In the genomic region with DNA sequence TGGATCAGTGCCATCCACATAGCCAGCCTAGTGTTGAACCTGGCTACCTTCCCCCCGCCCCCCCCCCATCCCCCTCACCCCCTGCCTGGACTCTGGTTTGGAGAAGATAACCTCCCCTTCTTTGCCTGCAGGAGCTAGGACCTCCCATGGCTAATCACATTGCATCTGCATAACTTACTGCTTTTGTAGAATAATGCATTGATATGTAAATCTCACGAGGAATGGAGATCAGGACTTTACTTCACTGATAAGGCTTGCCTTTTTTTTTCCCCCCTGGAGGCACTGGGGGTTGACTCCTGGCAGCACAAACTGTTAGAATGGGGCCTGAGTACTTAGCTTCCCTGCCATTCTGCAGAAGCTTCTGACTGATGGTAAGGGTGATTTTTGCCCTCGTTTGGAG, we compare ENCODE assay signal across 20 mouse cellular contexts. TPM values are rescaled to one million over a fixed set of nuclear protein-coding genes. Genes with fewer than 3 reads are reported as not detected.
DNase-seq lines count a peak whose midpoint lies in the region; ATAC-seq and TF ChIP-seq lines count a peak whose summit lies in the region.
"Had no signal": no experiment of that assay in that cellular context is flagged by ENCODE, and none has a peak within 500 bp of the region (broad histone marks: within the 10 kb centered on the region; RNA-seq: fewer than 3 reads in every experiment).

No protein-coding gene starts in this region.

- no peaks in the 10 kb centered on the region for H3K36me3 ChIP-seq in hindbrain, embryonic 13.5 days
- H3K36me3 ChIP-seq in hindbrain, embryonic 10.5 days: no peaks in the 10 kb centered on the region
- H3K36me3 ChIP-seq in ES-Bruce4 (ENCODE audit: control insufficient read depth, insufficient read depth, low read length, poor library complexity, severe bottlenecking) (no peaks in the 10 kb centered on the region), ES-E14 (ENCODE audit: control insufficient read depth, insufficient read depth, low read length, poor library complexity, severe bottlenecking) (no peaks in the 10 kb centered on the region)
- H3K36me3 ChIP-seq in liver, embryonic 12.5 days: no peaks in the 10 kb centered on the region
- no peaks in the 10 kb centered on the region for H3K36me3 ChIP-seq in intestine, embryonic 15.5 days
- H3K36me3 ChIP-seq: forebrain, embryonic 12.5 days; limb, embryonic 12.5 days had no signal

- H3K27ac ChIP-seq in hindbrain, embryonic 13.5 days: no peak overlapping the region
- H3K27ac ChIP-seq in hindbrain, embryonic 10.5 days: no peak overlapping the region
- H3K27ac ChIP-seq in ES-Bruce4 (ENCODE audit: insufficient read depth, low read length) (peak overlapping the region; percentile 60), ES-E14 (ENCODE audit: insufficient read depth, low read depth, low read length, poor library complexity, severe bottlenecking) (peak overlapping the region; percentile 87; the same call in 1 of the 2 replicates)
- H3K27ac ChIP-seq in liver, embryonic 12.5 days: no peak overlapping the region
- no peak overlapping the region for H3K27ac ChIP-seq in intestine, embryonic 15.5 days
- H3K27ac ChIP-seq: forebrain, embryonic 12.5 days; gastrocnemius, adult 2 months; hindbrain, postnatal 0 days; limb, embryonic 12.5 days; macrophage had no signal

- in situ Hi-C loops in ES-E14 (cut with MboI; ENCODE audit: low sequenced_read_pairs in 2 of 2, unreplicated experiment in 2 of 2): no loop called here

- H3K9ac ChIP-seq in hindbrain, embryonic 13.5 days: no peak overlapping the region
- no peak overlapping the region for H3K9ac ChIP-seq in ES-Bruce4 (ENCODE audit: low read depth, poor library complexity, severe bottlenecking)
- H3K9ac ChIP-seq in ES-E14 (ENCODE audit: insufficient read depth, low read depth, low read length, poor library complexity, severe bottlenecking): no peak overlapping the region
- H3K9ac ChIP-seq in liver, embryonic 12.5 days: no peak overlapping the region
- H3K9ac ChIP-seq in intestine, embryonic 15.5 days: no peak overlapping the region
- H3K9ac ChIP-seq: forebrain, embryonic 12.5 days; limb, embryonic 12.5 days; lung, embryonic 14.5 days had no signal

- WGBS in hindbrain, embryonic 13.5 days: 7% methylated on average over 3 of the region's 3 CpGs
- WGBS in hindbrain, embryonic 10.5 days: 8% methylated on average over 3 of the region's 3 CpGs
- WGBS in liver, embryonic 12.5 days (ENCODE audit: insufficient replicate concordance): 6% methylated on average over 3 of the region's 3 CpGs
- 38% methylated on average over 3 of the region's 3 CpGs for WGBS in intestine, embryonic 15.5 days

- no peaks in the 10 kb centered on the region for H3K9me3 ChIP-seq in hindbrain, embryonic 13.5 days
- H3K9me3 ChIP-seq in hindbrain, embryonic 10.5 days: no peaks in the 10 kb centered on the region
- no peaks in the 10 kb centered on the region for H3K9me3 ChIP-seq in ES-Bruce4 (replicated peaks; ENCODE audit: control insufficient read depth, insufficient read depth, low read length, poor library complexity, severe bottlenecking)
- H3K9me3 ChIP-seq in ES-E14 (ENCODE audit: control insufficient read depth, insufficient read depth, low read depth, low read length): no peaks in the 10 kb centered on the region
- H3K9me3 ChIP-seq in liver, embryonic 12.5 days (replicated peaks): no peaks in the 10 kb centered on the region
- H3K9me3 ChIP-seq in intestine, embryonic 15.5 days: no peaks in the 10 kb centered on the region
- H3K9me3 ChIP-seq: forebrain, embryonic 12.5 days; limb, embryonic 12.5 days had no signal

- peaks cover 13% of the 10 kb centered on the region for H3K4me1 ChIP-seq in hindbrain, embryonic 13.5 days (replicated peaks)
- H3K4me1 ChIP-seq in hindbrain, embryonic 10.5 days (replicated peaks): peaks cover 36% of the 10 kb centered on the region
- peaks cover 18% of the 10 kb centered on the region for H3K4me1 ChIP-seq in ES-Bruce4 (ENCODE audit: control insufficient read depth, insufficient read depth, low read length)
- H3K4me1 ChIP-seq in ES-E14 (ENCODE audit: control insufficient read depth in 2 of 2, insufficient read depth in 2 of 2, low read length in 2 of 2, poor library complexity in 1 of 2): peaks cover 21 to 54% of the 10 kb centered on the region in 2 experiments
- peaks cover 78% of the 10 kb centered on the region for H3K4me1 ChIP-seq in liver, embryonic 12.5 days
- H3K4me1 ChIP-seq in intestine, embryonic 15.5 days (replicated peaks): peaks cover 21% of the 10 kb centered on the region

- no peaks in the 10 kb centered on the region for H3K27me3 ChIP-seq in hindbrain, embryonic 13.5 days
- no peaks in the 10 kb centered on the region for H3K27me3 ChIP-seq in hindbrain, embryonic 10.5 days (ENCODE audit: insufficient read depth, poor library complexity, severe bottlenecking)
- no peaks in the 10 kb centered on the region for H3K27me3 ChIP-seq in ES-Bruce4 (ENCODE audit: control insufficient read depth, insufficient read depth, low read length, poor library complexity, severe bottlenecking)
- H3K27me3 ChIP-seq in liver, embryonic 12.5 days (replicated peaks): no peaks in the 10 kb centered on the region
- no peaks in the 10 kb centered on the region for H3K27me3 ChIP-seq in intestine, embryonic 15.5 days (replicated peaks)
- H3K27me3 ChIP-seq: forebrain, embryonic 12.5 days; limb, embryonic 12.5 days had no signal

- no peak for TF ChIP-seq CTCF in ES-Bruce4 (IDR thresholded peaks at IDR 0.05; ENCODE audit: low read depth, low read length)

- no peak for ATAC-seq in hindbrain, embryonic 13.5 days (ENCODE audit: low FRiP score)
- ATAC-seq in liver, embryonic 12.5 days: peak; percentile 45; the same call in 1 of the 2 replicates
- no peak for ATAC-seq in intestine, embryonic 15.5 days
- ATAC-seq: hindbrain, postnatal 0 days had no signal

- no peak overlapping the region for H3K4me3 ChIP-seq in hindbrain, embryonic 13.5 days
- no peak overlapping the region for H3K4me3 ChIP-seq in hindbrain, embryonic 10.5 days
- H3K4me3 ChIP-seq in ES-Bruce4 (ENCODE audit: low read depth, low read length) (no peak overlapping the region), ES-E14 (ENCODE audit: insufficient read depth in 1 of 2, low read depth in 1 of 2, low read length in 2 of 2, poor library complexity in 1 of 2, severe bottlenecking in 1 of 2) (peak overlapping the region; percentile 0 to 56; a peak in 2 of 4 replicates)
- H3K4me3 ChIP-seq in liver, embryonic 12.5 days: no peak overlapping the region
- H3K4me3 ChIP-seq in intestine, embryonic 15.5 days (replicated peaks): no peak overlapping the region
- H3K4me3 ChIP-seq: forebrain, embryonic 12.5 days; gastrocnemius, adult 2 months; limb, embryonic 12.5 days had no signal

- 0 out of 2 replicates have a peak overlapping the region, but pooled peaks have one; percentile 6 for H3K4me2 ChIP-seq in hindbrain, embryonic 13.5 days
- peak overlapping the region; percentile 56 for H3K4me2 ChIP-seq in liver, embryonic 12.5 days
- H3K4me2 ChIP-seq in intestine, embryonic 15.5 days (replicated peaks): no peak overlapping the region
- H3K4me2 ChIP-seq: forebrain, embryonic 12.5 days; limb, embryonic 12.5 days; lung, embryonic 14.5 days had no signal

- no peak for TF ChIP-seq POLR2A in ES-Bruce4 (IDR thresholded peaks at IDR 0.05; ENCODE audit: insufficient read depth, low read length)

- peak; percentile 74; the same call in 1 of the 2 replicates for TF ChIP-seq EP300 in ES-Bruce4 (IDR thresholded peaks at IDR 0.05; ENCODE audit: insufficient read depth, low read depth, low read length)

- DNase-seq in hindbrain, embryonic 10.5 days (ENCODE audit: low spot score): no peak
- DNase-seq in ES-E14 (ENCODE audit: low read depth, low spot score): peak; percentile 63
- no peak for DNase-seq in embryo, embryonic 10 days (ENCODE audit: low spot score)
- no peak for DNase-seq in adrenal gland, postnatal 14 days
- DNase-seq: cerebellum, adult 9-11 months; embryo, embryonic 11 days; gastrocnemius, adult 2 months; kidney, adult 8-10 months; kidney, postnatal 4 days; lung, embryonic 14.5 days; retina, postnatal 1 day; thymus, adult 2 months had no signal

TF ChIP-seq in ES-E14, 5 proteins besides CTCF, POLR2A, EP300 and RAD21:
- TF ChIP-seq CHD2 (IDR thresholded peaks at IDR 0.05; ENCODE audit: low read depth, low read length) (peak; percentile 33; the same call in 1 of the 2 replicates), HCFC1 (IDR thresholded peaks at IDR 0.05; ENCODE audit: borderline replicate concordance, insufficient read depth, low read length) (no peak), ZC3H11A (IDR thresholded peaks at IDR 0.05; ENCODE audit: borderline replicate concordance, low read depth, low read length) (no peak), MAFK (IDR thresholded peaks at IDR 0.05; ENCODE audit: insufficient read depth, low read depth, low read length) (no peak), ZNF384 (IDR thresholded peaks at IDR 0.05; ENCODE audit: low read depth, low read length) (peak; percentile 91)

RNA-seq across cellular contexts. Expression of a gene that starts 36.0 kb away (rescaled TPM):
- 5.6 and 5.9 TPM in 2 replicates for polyA plus RNA-seq in hindbrain, embryonic 13.5 days (2015; fragmentation: Nextera tagmentation; extraction: Ambion mirVana)
- polyA plus RNA-seq in hindbrain, embryonic 10.5 days (2016; fragmentation: Nextera tagmentation; extraction: Ambion mirVana): 2.0 TPM in 2 replicates
- polyA plus RNA-seq in ES-Bruce4 (2011; ENCODE audit: insufficient read depth, insufficient read length, low read depth, missing spikeins): 34.5 and 37.0 TPM in 2 replicates
- 24.4 and 35.0 TPM in 2 replicates for total RNA-seq in ES-E14 (2012; rRNA removed)
- 2.9 and 3.2 TPM in 2 replicates for polyA plus RNA-seq in liver, embryonic 12.5 days (2016; fragmentation: Nextera tagmentation; extraction: Ambion mirVana)
- 28.3 and 30.0 TPM in 2 replicates for total RNA-seq in adrenal gland, postnatal 14 days (2021)
- 5.8 and 6.5 TPM in 2 replicates for polyA plus RNA-seq in intestine, embryonic 15.5 days (2015; fragmentation: Nextera tagmentation; extraction: Ambion mirVana)

Comparison
In these comparisons a context has a peak if more than half of its experiments do, and no peak if none do; other contexts are left out.
1. H3K27ac ChIP-seq: peak in ES-Bruce4 (single experiment) and ES-E14 (single experiment); none in hindbrain, embryonic 13.5 days (single experiment), hindbrain, embryonic 10.5 days (single experiment), liver, embryonic 12.5 days (single experiment) and intestine, embryonic 15.5 days (single experiment).
2. H3K4me3 ChIP-seq: peak in ES-E14 (2 of 2); none in hindbrain, embryonic 13.5 days (single experiment), hindbrain, embryonic 10.5 days (single experiment), ES-Bruce4 (single experiment), liver, embryonic 12.5 days (single experiment) and intestine, embryonic 15.5 days (single experiment).